Mouse (Mus musculus): ENCODE results near the gene Nfkbil1. TPM values are rescaled to one million over a fixed set of nuclear protein-coding genes. Genes with fewer than 3 reads are reported as not detected.
A peak's percentile ranks its signal among the peaks of the same experiment; 100 is the strongest.

Gene Nfkbil1
- total and polyA plus RNA-seq, 2 experiments from 2014 or later, result 12.4 to 17.1 TPM

DNA sequence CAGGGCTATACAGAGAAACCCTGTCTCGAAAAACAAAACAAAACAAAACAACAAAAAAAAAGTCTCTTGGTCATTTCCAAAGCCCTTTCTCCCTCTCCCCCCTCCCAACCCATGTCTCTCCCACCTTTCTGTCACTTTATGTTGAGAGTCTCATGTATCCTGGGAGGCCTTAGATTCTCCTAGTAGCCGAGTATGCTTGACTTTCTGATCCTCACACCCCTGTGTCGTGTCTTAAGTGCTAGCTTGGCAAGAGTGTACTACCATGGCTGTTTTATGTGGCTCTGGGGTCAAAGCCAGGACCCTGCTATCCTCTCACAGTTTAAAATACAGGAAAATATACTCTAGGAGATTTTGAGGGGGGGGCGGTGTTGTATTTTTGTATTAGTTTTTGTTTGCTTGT lies 48.2 kb downstream of the Nfkbil1 start:
- DNase-seq, result no peak
- Histone ChIP-seq H3K9ac (no peak overlapping the region), H3K27ac (ENCODE audit: low read depth, low read length) (no peak overlapping the region), H3K27me3 (ENCODE audit: insufficient read depth, low read length) (no peaks in the 10 kb centered on the region), H3K36me3 (ENCODE audit: insufficient read depth) (no peaks in the 10 kb centered on the region), H3K4me1 (ENCODE audit: insufficient read depth) (peaks cover 3% of the 10 kb centered on the region; the same call in 1 of the 2 replicates), H3K4me2 (ENCODE audit: low read depth) (peak overlapping the region; percentile 55; the same call in 1 of the 2 replicates), H3K9me3 (ENCODE audit: low read length) (no peaks in the 10 kb centered on the region), H3K4me3 (ENCODE audit: low read depth, low read length) (no peak overlapping the region)
- TF ChIP-seq CTCF (IDR thresholded peaks at IDR 0.05; ENCODE audit: low read depth), result no peak
- WGBS, result 73% methylated on average over 4 of the region's 4 CpGs
- no peak for ATAC-seq

DNA sequence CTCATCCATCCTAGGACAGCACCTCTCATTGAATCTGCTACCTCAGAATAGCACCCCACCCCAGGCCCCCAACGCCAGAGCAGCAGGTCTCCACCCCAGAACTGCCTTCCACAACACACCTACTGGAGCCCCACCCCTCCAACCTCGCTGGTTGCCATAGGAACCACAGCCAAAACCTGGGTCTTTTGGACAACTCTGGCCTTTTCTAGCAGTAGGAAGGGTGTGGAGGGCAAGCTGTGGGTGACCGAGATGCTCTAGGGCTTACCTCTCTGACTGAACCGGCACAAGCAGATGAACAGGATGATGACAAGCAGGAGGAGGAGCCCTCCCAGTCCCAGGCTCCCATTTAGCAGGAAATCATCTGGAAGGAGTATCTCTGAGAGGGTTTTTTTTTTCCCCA lies 48.9 kb downstream of the Nfkbil1 start:
- DNase-seq (peak; percentile 48), ATAC-seq (peak; percentile 57)
- no peak for TF ChIP-seq CTCF (IDR thresholded peaks at IDR 0.05; ENCODE audit: low read depth)
- no peaks in the 10 kb centered on the region for H3K9me3 ChIP-seq (ENCODE audit: low read length)
- WGBS, result 2% methylated on average over 4 of the region's 4 CpGs
- peak overlapping the region; percentile 39 for H3K4me3 ChIP-seq (ENCODE audit: low read depth, low read length)
- peaks cover 3% of the 10 kb centered on the region; the same call in 1 of the 2 replicates for H3K4me1 ChIP-seq (ENCODE audit: insufficient read depth)
- peak overlapping the region; percentile 55 for H3K4me2 ChIP-seq (ENCODE audit: low read depth)
- H3K27ac ChIP-seq (ENCODE audit: low read depth, low read length), result peak overlapping the region; percentile 82
- H3K9ac ChIP-seq, result peak overlapping the region; percentile 45; the same call in 1 of the 2 replicates
- H3K27me3 ChIP-seq (ENCODE audit: insufficient read depth, low read length), result no peaks in the 10 kb centered on the region
- no peaks in the 10 kb centered on the region for H3K36me3 ChIP-seq (ENCODE audit: insufficient read depth)

DNA sequence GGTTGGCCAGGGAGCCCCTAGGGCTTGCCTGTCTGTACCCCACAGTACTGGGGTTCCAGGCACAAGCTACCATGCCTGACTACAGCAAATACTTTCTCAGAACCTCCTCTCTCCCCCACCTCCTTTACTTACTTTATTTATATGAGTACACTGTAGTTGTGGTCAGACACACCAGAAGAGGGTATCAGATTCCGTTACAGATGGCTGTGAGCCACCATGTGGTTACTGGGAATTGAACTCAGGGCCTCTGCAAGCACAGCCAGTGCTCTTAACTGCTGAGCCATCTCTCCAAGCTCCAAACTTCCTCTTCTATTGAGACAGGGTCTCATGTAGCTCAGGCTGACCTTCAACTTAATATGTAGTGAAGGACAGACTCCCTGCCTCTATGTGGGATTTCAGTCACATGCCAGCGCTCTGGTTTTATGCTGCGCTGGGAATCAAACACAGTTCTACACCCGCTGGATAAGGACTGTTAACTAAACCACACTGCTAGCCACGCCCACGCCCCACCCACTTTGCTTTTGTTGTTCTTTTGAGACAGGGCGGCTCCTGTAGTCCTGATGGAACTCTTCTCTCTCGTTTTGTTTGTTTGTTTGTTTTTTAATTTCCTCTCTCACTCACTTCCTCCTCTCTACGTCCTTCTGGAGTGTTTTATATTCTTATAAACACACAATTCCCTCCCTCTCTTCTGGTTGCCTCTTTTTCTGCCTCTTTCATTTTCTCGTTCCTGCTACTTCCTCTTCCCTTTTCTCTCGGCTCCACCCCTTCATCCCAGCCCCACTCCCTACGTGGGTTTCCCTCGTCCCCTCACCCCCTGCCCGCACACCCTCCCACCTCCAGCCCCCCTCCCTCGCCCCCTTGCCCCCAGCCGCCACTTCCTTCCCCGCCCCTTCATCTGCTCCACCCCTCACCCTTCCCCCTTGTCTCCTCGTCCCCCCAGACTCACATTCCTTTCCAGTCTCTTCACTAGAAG lies 49.7 kb downstream of the Nfkbil1 start:
- H3K36me3 ChIP-seq (ENCODE audit: insufficient read depth), result no peaks in the 10 kb centered on the region
- H3K27ac ChIP-seq (ENCODE audit: low read depth, low read length), result peak overlapping the region; percentile 82
- peak overlapping the region; percentile 39 for H3K4me3 ChIP-seq (ENCODE audit: low read depth, low read length)
- DNase-seq, result peak; percentile 55
- peak; percentile 76 for ATAC-seq
- peak overlapping the region; percentile 45; the same call in 1 of the 2 replicates for H3K9ac ChIP-seq
- H3K4me1 ChIP-seq (ENCODE audit: insufficient read depth), result peaks cover 3% of the 10 kb centered on the region; the same call in 1 of the 2 replicates
- no peak for TF ChIP-seq CTCF (IDR thresholded peaks at IDR 0.05; ENCODE audit: low read depth)
- 3% methylated on average over 18 of the region's 18 CpGs for WGBS
- no peaks in the 10 kb centered on the region for H3K27me3 ChIP-seq (ENCODE audit: insufficient read depth, low read length)
- no peaks in the 10 kb centered on the region for H3K9me3 ChIP-seq (ENCODE audit: low read length)
- H3K4me2 ChIP-seq (ENCODE audit: low read depth), result peak overlapping the region; percentile 55

DNA sequence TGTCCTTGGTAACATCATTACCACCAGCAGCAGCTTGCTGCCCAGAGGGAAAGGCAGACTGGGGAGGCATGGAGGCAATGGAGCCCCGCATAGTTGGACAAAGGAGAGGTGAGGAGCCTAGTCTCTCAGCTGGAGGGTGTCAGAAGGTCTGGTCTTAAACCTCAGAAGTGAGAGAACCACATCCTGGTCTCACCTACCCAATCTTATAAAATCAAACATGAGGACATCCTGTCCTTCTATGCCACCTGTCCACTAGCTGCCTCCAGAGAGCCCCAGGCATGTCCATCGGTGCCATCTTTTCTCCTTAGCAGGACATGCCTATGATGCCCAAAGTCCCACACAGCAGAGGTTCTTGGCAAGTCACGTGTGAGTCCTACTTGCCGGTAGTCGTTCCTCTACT lies 55.5 kb downstream of the Nfkbil1 start:
- H3K27ac ChIP-seq (ENCODE audit: low read depth, low read length), result no peak overlapping the region
- DNase-seq, result no peak
- no peak overlapping the region for H3K4me3 ChIP-seq (ENCODE audit: low read depth, low read length)
- H3K9ac ChIP-seq, result no peak overlapping the region
- H3K27me3 ChIP-seq (ENCODE audit: insufficient read depth, low read length), result no peaks in the 10 kb centered on the region
- H3K9me3 ChIP-seq (ENCODE audit: low read length), result no peaks in the 10 kb centered on the region
- H3K4me2 ChIP-seq (ENCODE audit: low read depth), result no peak overlapping the region
- TF ChIP-seq CTCF (IDR thresholded peaks at IDR 0.05; ENCODE audit: low read depth), result no peak
- H3K4me1 ChIP-seq (ENCODE audit: insufficient read depth), result no peaks in the 10 kb centered on the region
- 87% methylated on average over 5 of the region's 5 CpGs for WGBS
- ATAC-seq, result no peak
- no peaks in the 10 kb centered on the region for H3K36me3 ChIP-seq (ENCODE audit: insufficient read depth)

DNA sequence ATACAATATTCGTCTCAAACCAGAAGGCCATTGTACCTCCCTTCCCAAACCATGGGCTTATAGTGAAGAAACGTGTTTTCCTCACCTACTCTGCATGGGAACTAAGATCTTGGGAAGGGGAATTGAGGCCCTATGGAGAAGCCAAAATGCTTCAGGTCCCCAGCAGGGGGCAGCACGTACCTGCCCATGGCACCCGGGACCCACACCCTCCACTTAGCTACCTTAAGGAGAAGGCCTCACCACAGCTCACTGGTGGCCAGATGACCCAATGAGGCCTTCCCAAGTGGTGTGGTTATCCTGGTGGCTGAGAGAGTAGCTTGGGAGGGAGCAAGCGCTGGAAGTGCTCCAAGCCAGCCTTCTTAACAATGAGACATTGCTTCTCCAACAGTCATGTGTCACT lies 57.1 kb downstream of the Nfkbil1 start:
- H3K4me3 ChIP-seq (ENCODE audit: low read depth, low read length), result no peak overlapping the region
- H3K9ac ChIP-seq, result no peak overlapping the region
- H3K27ac ChIP-seq (ENCODE audit: low read depth, low read length), result no peak overlapping the region
- DNase-seq (peak; percentile 67), ATAC-seq (0 out of 2 replicates have a peak, but pooled peaks have one; percentile 51)
- H3K9me3 ChIP-seq (ENCODE audit: low read length), result no peaks in the 10 kb centered on the region
- H3K4me1 ChIP-seq (ENCODE audit: insufficient read depth), result no peaks in the 10 kb centered on the region
- no peak overlapping the region for H3K4me2 ChIP-seq (ENCODE audit: low read depth)
- TF ChIP-seq CTCF (IDR thresholded peaks at IDR 0.05; ENCODE audit: low read depth), result peak; percentile 77
- WGBS, result 13% methylated on average over 5 of the region's 5 CpGs
- H3K27me3 ChIP-seq (ENCODE audit: insufficient read depth, low read length), result no peaks in the 10 kb centered on the region
- H3K36me3 ChIP-seq (ENCODE audit: insufficient read depth), result no peaks in the 10 kb centered on the region

DNA sequence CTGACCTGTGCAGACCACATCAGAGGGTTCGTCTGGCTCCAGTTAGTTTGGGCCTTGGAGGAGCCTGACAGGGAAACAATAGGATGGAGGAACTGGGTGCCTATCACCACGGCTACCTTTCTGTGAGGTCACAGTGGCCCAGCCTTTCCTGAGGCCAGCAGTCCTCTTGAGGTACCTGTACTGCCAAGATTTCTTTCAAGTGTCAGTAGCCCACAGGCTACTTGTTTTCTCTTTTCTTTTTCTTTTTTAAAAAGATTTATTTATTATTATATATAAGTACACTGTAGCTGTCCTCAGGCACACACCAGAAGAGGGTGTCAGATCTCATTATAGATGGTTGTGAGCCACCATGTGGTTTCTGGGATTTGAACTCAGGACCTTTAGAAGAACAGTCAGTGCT lies 59.6 kb downstream of the Nfkbil1 start, which contains the start of gene Aif1:
Aif1 (minus strand) TSS at position 101 of the 400 bp plus-strand sequence.
- DNase-seq (no peak), ATAC-seq (no peak)
- no peak for TF ChIP-seq CTCF (IDR thresholded peaks at IDR 0.05; ENCODE audit: low read depth)
- no peak within 1 kb of the TSS for H3K4me2 ChIP-seq (ENCODE audit: low read depth)
- H3K4me1 ChIP-seq (ENCODE audit: insufficient read depth), result no peaks in the 10 kb centered on the region
- no peak within 1 kb of the TSS for H3K9ac ChIP-seq
- H3K9me3 ChIP-seq (ENCODE audit: low read length), result no peaks in the 10 kb centered on the region
- WGBS, result 45% methylated on average over 2 of the region's 2 CpGs
- H3K27me3 ChIP-seq (ENCODE audit: insufficient read depth, low read length), result no peaks in the 10 kb centered on the region
- no peak within 1 kb of the TSS for H3K27ac ChIP-seq (ENCODE audit: low read depth, low read length)
- H3K4me3 ChIP-seq (ENCODE audit: low read depth, low read length), result no peak within 1 kb of the TSS
- H3K36me3 ChIP-seq (ENCODE audit: insufficient read depth), result no peaks in the 10 kb centered on the region

DNA sequence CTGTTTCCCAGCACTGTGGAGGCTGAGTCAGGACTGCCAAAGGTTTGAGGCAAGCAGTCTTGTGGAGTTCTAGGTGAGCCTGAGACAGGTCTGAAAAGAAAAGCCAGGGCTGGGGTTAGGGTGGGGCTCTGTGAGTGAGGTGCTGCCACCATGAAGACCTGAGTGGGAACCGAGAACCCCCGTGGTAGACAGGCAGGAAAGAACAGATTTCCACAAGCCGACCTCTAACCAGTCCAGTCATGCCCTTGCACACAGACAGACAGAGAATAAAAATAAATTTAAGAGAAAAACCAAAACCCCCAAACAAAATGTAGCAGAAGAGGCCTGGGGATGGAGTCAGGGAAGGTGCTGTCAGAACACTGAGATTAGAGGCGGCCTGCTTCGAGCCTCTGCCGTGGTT lies 60.2 kb downstream of the Nfkbil1 start:
- DNase-seq (no peak), ATAC-seq (no peak)
- 85% methylated on average over 6 of the region's 6 CpGs for WGBS
- H3K4me2 ChIP-seq (ENCODE audit: low read depth), result no peak overlapping the region
- no peak overlapping the region for H3K27ac ChIP-seq (ENCODE audit: low read depth, low read length)
- no peak overlapping the region for H3K9ac ChIP-seq
- no peak overlapping the region for H3K4me3 ChIP-seq (ENCODE audit: low read depth, low read length)
- H3K36me3 ChIP-seq (ENCODE audit: insufficient read depth), result no peaks in the 10 kb centered on the region
- H3K4me1 ChIP-seq (ENCODE audit: insufficient read depth), result no peaks in the 10 kb centered on the region
- no peaks in the 10 kb centered on the region for H3K9me3 ChIP-seq (ENCODE audit: low read length)
- H3K27me3 ChIP-seq (ENCODE audit: insufficient read depth, low read length), result no peaks in the 10 kb centered on the region
- no peak for TF ChIP-seq CTCF (IDR thresholded peaks at IDR 0.05; ENCODE audit: low read depth)
